19 mouse cellular contexts compared by ENCODE assay signal in genomic region chr4:141233196-141233595, GRCm38 (mm10).
"Had no signal": no experiment of that assay in that cellular context is flagged by ENCODE, and none has a peak within 500 bp of the region (broad histone marks: within the 10 kb centered on the region; RNA-seq: fewer than 3 reads in every experiment).

No protein-coding gene starts in this region.

- ATAC-seq: midbrain, embryonic 16.5 days had no signal

- H3K4me2 ChIP-seq: lung, embryonic 14.5 days; midbrain, embryonic 12.5 days; neural tube, embryonic 13.5 days; neural tube, embryonic 15.5 days; stomach, embryonic 15.5 days had no signal

- DNase-seq: lung, adult 18-20 months; lung, embryonic 14.5 days; lung, postnatal 10 days; lung, postnatal 4 days; midbrain, embryonic 14.5 days; retina, postnatal 1 day; right cerebral cortex, adult 18-20 months; right cerebral cortex, postnatal 25 days; right cerebral cortex, postnatal 4 days; thymus, adult 18-20 months; thymus, postnatal 14 days; thymus, postnatal 36 days had no signal

- H3K9me3 ChIP-seq: midbrain, embryonic 10.5 days; midbrain, embryonic 12.5 days; neural tube, embryonic 13.5 days; neural tube, embryonic 15.5 days; stomach, embryonic 15.5 days had no signal

- H3K4me1 ChIP-seq: midbrain, embryonic 10.5 days; midbrain, embryonic 12.5 days; neural tube, embryonic 13.5 days; neural tube, embryonic 15.5 days had no signal

- H3K4me3 ChIP-seq: midbrain, embryonic 10.5 days; midbrain, embryonic 12.5 days; myocyte; neural tube, embryonic 13.5 days; neural tube, embryonic 15.5 days; stomach, embryonic 15.5 days had no signal

- H3K27ac ChIP-seq: midbrain, embryonic 10.5 days; midbrain, embryonic 12.5 days; neural tube, embryonic 13.5 days; neural tube, embryonic 15.5 days; stomach, embryonic 15.5 days had no signal

- H3K27me3 ChIP-seq: stomach, embryonic 15.5 days had no signal

- H3K36me3 ChIP-seq: midbrain, embryonic 10.5 days; midbrain, embryonic 12.5 days; neural tube, embryonic 13.5 days; neural tube, embryonic 15.5 days; stomach, embryonic 15.5 days had no signal

- H3K9ac ChIP-seq: lung, embryonic 14.5 days; midbrain, embryonic 12.5 days; neural tube, embryonic 13.5 days; neural tube, embryonic 15.5 days; stomach, embryonic 15.5 days had no signal
